Mouse (Mus musculus): ENCODE data around the gene Usp27x. TPM values are rescaled to one million over a fixed set of nuclear protein-coding genes. Genes with fewer than 3 reads are reported as not detected.

The Usp27x gene
- under 1 TPM; 0.34 to 0.63 (median 0.63) TPM for total RNA-seq (2022)

- peak; percentile 64 for DNase-seq (ENCODE audit: low spot score)
These were observed at the start of gene Usp27x for GRCm38 (mm10) chrX:7375716-7376480. TSS of gene Usp27x (minus strand) at chrX:7375830.

- peak; percentile 65 for DNase-seq (ENCODE audit: low spot score)
These were observed 47.1 kb upstream of the Usp27x start for GRCm38 (mm10) chrX:7422691-7423111.

GRCm38 (mm10) chrX:7422166-7422565 is 46.5 kb upstream of the Usp27x start:
- no peak for DNase-seq (ENCODE audit: low spot score)

- peak; percentile 73 for DNase-seq (ENCODE audit: low spot score)
These were observed 45.4 kb upstream of the Usp27x start for GRCm38 (mm10) chrX:7421016-7421415.

GRCm38 (mm10) chrX:7416178-7416871 is 40.7 kb upstream of the Usp27x start:
- peak; percentile 19 for DNase-seq (ENCODE audit: low spot score)

GRCm38 (mm10) chrX:7415308-7415707 is 39.7 kb upstream of the Usp27x start:
- DNase-seq (ENCODE audit: low spot score) = no peak

GRCm38 (mm10) chrX:7412239-7413033 is 36.8 kb upstream of the Usp27x start:
- no peak for DNase-seq (ENCODE audit: low spot score)

- DNase-seq (ENCODE audit: low spot score) = peak; percentile 2
These were observed 956 bp upstream of the Usp27x start for GRCm38 (mm10) chrX:7376586-7376985.

GRCm38 (mm10) chrX:7375322-7375715 is 311 bp downstream of the Usp27x start:
- no peak for DNase-seq (ENCODE audit: low spot score)

GRCm38 (mm10) chrX:7325455-7325854 is 50.2 kb downstream of the Usp27x start:
- no peak for DNase-seq (ENCODE audit: low spot score)

- peak; percentile 41 for DNase-seq (ENCODE audit: low spot score)
These were observed 53.3 kb downstream of the Usp27x start for GRCm38 (mm10) chrX:7322288-7322687.

Other genes starting within 250 kb of the Usp27x start
- gene Clcn5, start 56.5 kb downstream of the Usp27x start, total RNA-seq (2022) = 1 to 10 TPM; 1.5 to 3.7 (median 2.4) TPM
- not detected for gene Foxp3, start 197.8 kb upstream of the Usp27x start, total RNA-seq (2022)
- 1 to 10 TPM; 3.5 to 5.7 (median 4.6) TPM for gene Ppp1r3f, start 198.5 kb upstream of the Usp27x start, total RNA-seq (2022)
- gene Ccdc22, start 229.7 kb upstream of the Usp27x start, total RNA-seq (2022) = 10 to 100 TPM in 3 of 4 experiments, 1 to 10 TPM in 1; 8.5 to 11.9 (median 11.1) TPM
- gene Cacna1f, start 231.3 kb upstream of the Usp27x start, total RNA-seq (2022) = not detected

Data from heart, adult 8-10 months (tissue).